Mouse (Mus musculus) liver, adult 2 months (tissue): ENCODE measurements at regions not wholly inside any gene's neighbourhood (a gene's known extent, or its start where the extent isn't known, plus 50 kb on each side); places are given as distances from the start of the nearest gene placed in this dataset.

Source experiments
- DNase-seq: peaks from one replicate; pipeline ENCODE4 v3.0.0-alpha.2; 2011; ENCODE audit warnings: low read depth, low spot score; ENCODE audit errors: extremely low read depth
- H3K27ac ChIP-seq: fragments of 200-500 bp; replicated peaks from 2 replicates; pipeline ENCODE4 v1.5.1; 2012; ENCODE audit warnings: low read depth, mild to moderate bottlenecking, control low read depth, inconsistent platforms, low read length; ENCODE audit not compliant: insufficient read depth
- H3K27me3 ChIP-seq: fragments of 200-500 bp; 2 replicates; pipeline ENCODE4 v1.6.1; 2012; ENCODE audit warnings: mild to moderate bottlenecking, moderate library complexity, low read length, inconsistent platforms; ENCODE audit not compliant: control insufficient read depth, insufficient read depth
- H3K36me3 ChIP-seq: fragments of 200-500 bp; 2 replicates; pipeline ENCODE4 v1.6.1; 2012; ENCODE audit warnings: low read length, inconsistent platforms; ENCODE audit not compliant: control insufficient read depth, insufficient read depth
- H3K4me1 ChIP-seq: fragments of 200-500 bp; 2 replicates; pipeline ENCODE4 v1.6.1; 2011; ENCODE audit warnings: low read length; ENCODE audit not compliant: control insufficient read depth, insufficient read depth
- H3K4me3 ChIP-seq: fragments of 200-500 bp; 2 replicates; pipeline ENCODE4 v1.5.1; 2011; ENCODE audit warnings: low read depth, mild to moderate bottlenecking, control low read depth, low read length, moderate library complexity; ENCODE audit not compliant: insufficient read depth
- H3K79me2 ChIP-seq: fragments of 200-500 bp; 2 replicates; pipeline ENCODE4 v1.6.1; 2012; ENCODE audit warnings: inconsistent platforms, mild to moderate bottlenecking, low read length, moderate library complexity; ENCODE audit not compliant: control insufficient read depth, insufficient read depth
- H3K9ac ChIP-seq: fragments of 200-500 bp; 2 replicates; pipeline ENCODE4 v1.6.1; 2012; ENCODE audit warnings: low read depth, mild to moderate bottlenecking, control low read depth, inconsistent platforms, low read length
- CTCF ChIP-seq: fragments of 200-500 bp; IDR thresholded peaks from 2 replicates; pipeline ENCODE4 v1.5.1; 2011; ENCODE audit warnings: low read depth, low read length, control low read depth
- POLR2A ChIP-seq: fragments of 200-500 bp; IDR thresholded peaks from 2 replicates; pipeline ENCODE4 v1.6.1; 2011; ENCODE audit warnings: low read length, control low read depth; ENCODE audit not compliant: insufficient read depth; ENCODE audit errors: extremely low read depth
- WGBS: fragments of 180-500 bp; shearing (Covaris S2); methylation state at CpG from one replicate; pipeline ENCODE4 v1.1.7; 2018; 5-methylcytosine and 5-hydroxymethylcytosine counted together

DNA sequence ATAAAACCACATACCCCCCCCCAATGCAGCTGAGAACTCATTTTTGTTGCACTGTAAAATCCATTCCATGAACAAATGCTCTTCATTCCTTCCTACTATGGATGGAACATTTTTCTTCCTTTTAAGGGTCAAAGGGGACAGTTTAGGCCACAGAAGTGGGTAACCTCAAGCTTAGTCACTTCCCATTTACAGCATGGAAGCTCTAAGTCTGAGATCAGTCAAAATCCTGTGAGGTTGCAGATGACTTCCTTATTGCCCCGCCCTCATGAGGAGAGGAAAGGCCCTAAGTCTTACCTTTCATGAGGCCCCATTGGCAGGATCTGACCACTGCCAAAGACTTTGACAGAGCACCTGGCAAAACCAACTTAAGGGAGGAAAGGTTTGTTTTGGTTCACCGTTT lies 94.7 kb upstream of the E030018B13Rik start:
- Histone ChIP-seq H3K4me3 (no peak overlapping the region), H3K36me3 (no peaks in the 10 kb centered on the region), H3K9ac (no peak overlapping the region), H3K27ac (no peak overlapping the region), H3K27me3 (no peaks in the 10 kb centered on the region), H3K4me1 (no peaks in the 10 kb centered on the region), H3K79me2 (no peaks in the 10 kb centered on the region)
- DNase-seq, result no peak
- TF ChIP-seq CTCF (no peak), POLR2A (no peak)
- 61% methylated on average over 2 of the region's 2 CpGs for WGBS

DNA sequence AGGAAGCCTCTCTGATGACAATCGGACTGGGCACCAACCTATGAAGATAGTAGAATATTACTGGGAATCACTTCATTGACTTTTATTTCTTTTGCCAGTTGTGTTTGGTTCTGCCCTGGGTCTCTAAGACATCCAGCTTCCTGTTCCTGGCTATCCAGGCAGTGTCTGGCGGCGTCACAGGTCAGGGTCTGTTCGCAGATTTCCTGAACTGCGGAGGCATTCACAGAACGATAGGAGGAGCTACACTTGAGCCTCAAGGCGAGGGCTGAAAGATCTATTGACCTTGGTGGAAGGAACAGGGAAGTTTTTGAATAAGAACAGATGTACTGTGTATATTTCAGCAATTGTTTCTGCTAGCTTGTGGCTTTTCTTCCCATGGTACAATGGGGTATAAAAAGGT lies 92.6 kb upstream of the E030018B13Rik start:
- no peak overlapping the region for H3K4me3 ChIP-seq
- DNase-seq, result no peak
- no peak for TF ChIP-seq CTCF
- TF ChIP-seq POLR2A, result no peak
- H3K27ac ChIP-seq, result no peak overlapping the region
- no peaks in the 10 kb centered on the region for H3K27me3 ChIP-seq
- H3K4me1 ChIP-seq, result no peaks in the 10 kb centered on the region
- no peaks in the 10 kb centered on the region for H3K36me3 ChIP-seq
- H3K79me2 ChIP-seq, result no peaks in the 10 kb centered on the region
- WGBS, result 69% methylated on average over 7 of the region's 7 CpGs
- H3K9ac ChIP-seq, result no peak overlapping the region

- no peak overlapping the region for H3K9ac ChIP-seq
- 86% methylated on average over 9 of the region's 9 CpGs for WGBS
- no peaks in the 10 kb centered on the region for H3K36me3 ChIP-seq
- no peaks in the 10 kb centered on the region for H3K4me1 ChIP-seq
- H3K4me3 ChIP-seq, result no peak overlapping the region
- DNase-seq, result no peak
- no peak overlapping the region for H3K27ac ChIP-seq
- no peaks in the 10 kb centered on the region for H3K79me2 ChIP-seq
- H3K27me3 ChIP-seq, result no peaks in the 10 kb centered on the region
- TF ChIP-seq CTCF (no peak), POLR2A (no peak)
Measured at GRCm38 (mm10) chr7:63829362-63829920, 87.2 kb upstream of the E030018B13Rik start.

DNA sequence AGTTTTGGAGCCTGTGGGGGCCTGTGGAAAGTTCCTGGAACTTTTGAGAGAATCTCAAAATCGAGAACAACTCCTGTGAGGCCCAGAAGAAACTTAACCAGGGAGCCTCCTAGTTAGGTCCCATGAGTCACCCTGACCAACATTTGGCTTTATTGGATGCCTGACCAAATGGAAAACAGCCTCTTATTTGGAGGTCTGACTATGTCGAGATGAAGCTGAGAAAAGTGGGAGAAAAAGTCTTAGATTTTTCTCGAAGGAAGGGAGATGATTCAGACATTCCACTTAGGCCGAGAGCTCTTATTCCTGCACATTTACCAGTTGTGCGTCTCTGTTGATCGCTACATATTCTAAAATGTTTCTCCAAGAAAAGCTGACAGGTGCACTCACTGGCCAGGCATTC lies 83.0 kb upstream of the E030018B13Rik start:
- 82% methylated on average over 6 of the region's 6 CpGs for WGBS

GRCm38 (mm10) chr7:63835958-63836357 lies 80.7 kb upstream of the E030018B13Rik start:
- Histone ChIP-seq H3K27me3 (no peaks in the 10 kb centered on the region), H3K27ac (no peak overlapping the region), H3K4me1 (no peaks in the 10 kb centered on the region), H3K36me3 (no peaks in the 10 kb centered on the region), H3K4me3 (no peak overlapping the region), H3K9ac (no peak overlapping the region), H3K79me2 (no peaks in the 10 kb centered on the region)
- no peak for TF ChIP-seq POLR2A
- TF ChIP-seq CTCF, result no peak
- DNase-seq, result no peak

More for the DNA sequence above, 83.0 kb upstream of the E030018B13Rik start:
- Histone ChIP-seq H3K4me3 (no peak overlapping the region), H3K9ac (no peak overlapping the region), H3K79me2 (no peaks in the 10 kb centered on the region), H3K36me3 (no peaks in the 10 kb centered on the region), H3K4me1 (no peaks in the 10 kb centered on the region), H3K27me3 (no peaks in the 10 kb centered on the region), H3K27ac (no peak overlapping the region)
- no peak for DNase-seq
- TF ChIP-seq CTCF (no peak), POLR2A (no peak)
